Mouse (Mus musculus): ENCODE data around the gene Cyb5r3. TPM values are rescaled to one million over a fixed set of nuclear protein-coding genes. Genes with fewer than 3 reads are reported as not detected.

The Cyb5r3 gene
- polyA plus RNA-seq (2015; fragmentation: Illumina TruSeq; extraction: RNeasy Lipid Tissue Mini Kit (QIAGEN cat#74804); ENCODE audit: insufficient read depth, low read depth, low replicate concordance), result 49.6 TPM

DNA sequence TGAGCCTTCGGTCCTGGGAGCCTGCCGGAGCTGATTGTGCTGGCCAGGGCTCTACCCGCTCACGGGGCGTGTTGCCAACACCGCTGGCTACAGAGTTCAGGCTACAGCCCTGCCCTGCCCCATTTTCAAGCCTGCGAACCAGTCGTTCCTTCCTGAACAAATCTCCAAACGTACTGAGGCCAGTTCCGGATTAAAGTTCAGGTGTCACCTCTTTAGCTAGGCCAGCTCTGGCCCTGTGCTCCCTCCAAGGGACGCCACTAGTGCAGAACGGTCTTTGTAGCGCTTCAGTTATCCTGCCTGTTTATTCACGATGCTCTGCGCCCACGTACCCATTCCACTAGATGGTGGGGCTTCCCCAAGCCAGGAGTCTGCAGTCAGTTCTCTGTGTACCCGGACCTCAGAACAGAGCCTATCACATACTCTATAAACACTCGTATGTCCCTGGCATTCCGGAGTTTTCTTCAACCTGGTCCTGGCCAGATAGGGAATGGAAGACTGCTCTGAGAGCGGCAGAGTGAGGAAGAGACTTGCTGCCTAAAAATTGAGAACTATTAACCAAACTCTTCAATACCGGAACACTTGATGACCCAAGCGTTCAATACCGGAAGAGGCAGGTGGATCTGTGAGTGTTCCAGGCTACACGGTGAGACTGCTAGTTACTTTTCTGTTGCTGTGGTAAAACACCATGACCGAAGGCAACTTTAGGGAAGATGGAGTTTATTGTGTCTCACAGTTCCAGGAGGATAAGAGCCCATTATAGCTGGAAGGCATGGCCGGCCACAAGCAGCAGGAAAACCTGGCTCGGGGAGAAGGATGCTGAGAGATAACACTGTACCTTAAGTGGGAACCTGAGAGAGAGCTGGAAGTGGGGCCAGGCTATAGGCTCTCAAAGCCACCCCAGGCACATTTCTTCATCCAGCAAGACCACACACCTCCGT is at the start of gene Cyb5r3:
TSS of gene Cyb5r3 (minus strand) at position 101 of the 938 bp plus-strand sequence.

DNA sequence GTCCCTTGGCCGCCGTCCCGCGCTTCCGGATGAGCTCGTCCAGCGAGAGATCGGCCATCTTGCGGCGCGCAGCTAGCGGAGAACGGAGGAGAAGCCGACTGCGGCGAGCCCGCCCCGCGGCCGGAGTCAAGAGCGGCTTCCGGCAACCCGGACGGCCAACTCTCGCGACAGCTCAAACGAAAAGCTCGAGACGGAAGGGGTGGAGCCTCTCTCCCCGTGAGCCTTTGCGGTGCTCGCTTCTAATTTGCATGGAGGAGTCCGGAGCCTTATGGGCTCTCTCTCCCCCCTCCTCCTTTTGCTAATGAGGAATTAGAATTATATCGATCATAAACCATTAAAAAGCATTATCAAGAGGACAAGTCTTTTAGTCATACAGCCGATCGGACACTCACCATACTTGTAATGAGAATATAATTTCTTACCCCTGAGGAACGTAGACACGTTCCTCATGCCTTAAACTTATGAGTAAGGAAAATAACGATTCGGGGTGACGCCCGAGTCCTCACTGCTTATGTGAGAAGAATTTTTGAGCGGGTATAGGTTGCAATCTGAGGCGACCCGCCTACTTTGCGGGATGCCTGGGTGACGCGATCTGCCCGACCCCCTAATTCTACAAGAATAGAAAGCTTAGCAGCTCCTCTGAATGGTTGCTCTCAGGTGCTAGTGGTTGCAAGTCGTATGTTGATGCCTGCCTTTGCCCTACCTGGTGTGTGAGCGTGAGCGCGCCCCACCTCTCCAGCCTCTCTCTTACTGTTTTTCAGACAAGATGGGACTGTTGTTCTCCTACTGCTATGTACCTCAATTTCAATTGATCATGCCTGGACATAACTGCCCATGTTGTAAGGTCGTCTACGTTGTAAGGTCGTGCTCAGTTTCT is 23.0 kb downstream of the Cyb5r3 start, which contains the start of gene Poldip3:
TSS of gene Poldip3 (minus strand) at position 189 of the 877 bp plus-strand sequence.

DNA sequence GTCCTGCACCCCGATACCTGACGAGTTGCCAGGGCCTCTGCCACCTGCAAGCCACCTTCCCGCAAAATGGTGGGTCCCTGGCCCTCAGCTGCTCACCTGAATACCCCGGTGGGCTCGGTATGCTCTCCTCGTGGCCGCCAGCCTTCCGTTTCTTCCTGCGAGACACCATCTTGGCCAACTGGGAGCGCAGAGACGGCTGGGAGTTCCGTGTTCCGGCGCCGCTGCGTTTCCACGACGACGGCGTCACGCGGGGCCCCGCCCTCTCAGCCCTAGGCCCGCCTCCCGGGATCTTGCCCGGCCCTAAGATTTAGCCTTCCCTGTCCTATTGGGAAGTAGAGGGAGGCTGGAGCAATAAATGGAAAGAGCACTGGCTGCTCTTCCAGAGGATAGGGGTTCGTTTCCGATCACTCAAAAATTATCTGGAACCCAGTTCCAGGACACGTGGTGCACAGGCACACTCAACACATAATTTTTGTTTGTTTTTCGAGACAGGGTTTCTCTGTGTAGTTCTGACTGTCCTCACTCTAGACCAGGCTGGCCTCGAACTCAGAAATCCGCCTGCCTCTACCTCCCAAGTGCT is 49.7 kb downstream of the Cyb5r3 start, which contains the start of gene Rrp7a:
TSS of gene Rrp7a (minus strand) at position 236 of the 580 bp plus-strand sequence.

Other genes with a start within 250 kb of the Cyb5r3 start
- gene Tcf20, start 184.7 kb downstream of the Cyb5r3 start, polyA plus RNA-seq (2015; fragmentation: Illumina TruSeq; extraction: RNeasy Lipid Tissue Mini Kit (QIAGEN cat#74804); ENCODE audit: insufficient read depth, low read depth, low replicate concordance), result 4.8 TPM
- gene Nfam1, start 139.3 kb downstream of the Cyb5r3 start, polyA plus RNA-seq (2015; fragmentation: Illumina TruSeq; extraction: RNeasy Lipid Tissue Mini Kit (QIAGEN cat#74804); ENCODE audit: insufficient read depth, low read depth, low replicate concordance), result 1.4 TPM
- 14.8 TPM for gene Serhl, start 83.1 kb downstream of the Cyb5r3 start, polyA plus RNA-seq (2015; fragmentation: Illumina TruSeq; extraction: RNeasy Lipid Tissue Mini Kit (QIAGEN cat#74804); ENCODE audit: insufficient read depth, low read depth, low replicate concordance)
- gene Rrp7a, start 49.8 kb downstream of the Cyb5r3 start, polyA plus RNA-seq (2015; fragmentation: Illumina TruSeq; extraction: RNeasy Lipid Tissue Mini Kit (QIAGEN cat#74804); ENCODE audit: insufficient read depth, low read depth, low replicate concordance), result 12.3 TPM
- gene Poldip3, start 23.2 kb downstream of the Cyb5r3 start, polyA plus RNA-seq (2015; fragmentation: Illumina TruSeq; extraction: RNeasy Lipid Tissue Mini Kit (QIAGEN cat#74804); ENCODE audit: insufficient read depth, low read depth, low replicate concordance), result 13.9 TPM
- gene A4galt, start 79.2 kb upstream of the Cyb5r3 start, polyA plus RNA-seq (2015; fragmentation: Illumina TruSeq; extraction: RNeasy Lipid Tissue Mini Kit (QIAGEN cat#74804); ENCODE audit: insufficient read depth, low read depth, low replicate concordance), result 3.7 TPM
- gene Arfgap3, start 177.7 kb upstream of the Cyb5r3 start, polyA plus RNA-seq (2015; fragmentation: Illumina TruSeq; extraction: RNeasy Lipid Tissue Mini Kit (QIAGEN cat#74804); ENCODE audit: insufficient read depth, low read depth, low replicate concordance), result 42.7 TPM

All from pancreas, adult 10 weeks (tissue).